Mouse (Mus musculus) left cerebral cortex, adult 2 months (tissue): ENCODE results near the gene Hp. TPM values are rescaled to one million over a fixed set of nuclear protein-coding genes. Genes with fewer than 3 reads are reported as not detected.

Experiments used
- DNase-seq, 2 experiments: peaks; one replicate each; pipeline ENCODE4 v3.0.0; 2021 to 2022; ENCODE audit warnings: low spot score in 2 of 2, mixed read lengths in 1 of 2; ENCODE audit errors: extremely low spot score in 1 of 2
- H3K27ac ChIP-seq: fragments of 200-600 bp; 2 replicates; pipeline ENCODE4 v1.8.1; 2022
- H3K4me3 ChIP-seq: fragments of 200-600 bp; 2 replicates; pipeline ENCODE4 v1.8.1; 2022
- CTCF ChIP-seq: fragments of 200-600 bp; IDR thresholded peaks from 2 replicates; pipeline ENCODE4 v1.8.1; 2022; ENCODE audit warnings: antibody characterized with exemption, mild to moderate bottlenecking, moderate library complexity
- intact Hi-C: fragments of 180-260 bp; cut with DNase I; formaldehyde crosslinking; loops from one replicate; pipeline ENCODE4 v1.15.1; 2025
- total RNA-seq, 2 experiments: library from RNA; stranded (reverse); gene quantifications; 2 replicates each; pipeline ENCODE4 v1.2.3; 2021

The Hp gene
- total RNA-seq, 2 experiments from 2014 or later: not detected

GRCm38 (mm10) chr8:109591367-109591766 is 12.4 kb upstream of the Hp start:
- no peak overlapping the region for H3K27ac ChIP-seq
- intact Hi-C loops: no loop called here

GRCm38 (mm10) chr8:109590901-109591300 is 11.9 kb upstream of the Hp start:
- no peak overlapping the region for H3K27ac ChIP-seq
- no peak for TF ChIP-seq CTCF
- intact Hi-C loops: no loop called here
- no peak overlapping the region for H3K4me3 ChIP-seq
- no peak for DNase-seq

More at GRCm38 (mm10) chr8:109591367-109591766, 12.4 kb upstream of the Hp start:
- no peak for DNase-seq
- no peak for TF ChIP-seq CTCF
- H3K4me3 ChIP-seq: no peak overlapping the region

GRCm38 (mm10) chr8:109586972-109587504 is 8.1 kb upstream of the Hp start:
- Histone ChIP-seq H3K4me3 (no peak overlapping the region), H3K27ac (no peak overlapping the region)
- no peak for DNase-seq
- TF ChIP-seq CTCF: no peak
- intact Hi-C loops: no loop called here

- H3K4me3 ChIP-seq: no peak overlapping the region
- no peak overlapping the region for H3K27ac ChIP-seq
- TF ChIP-seq CTCF: no peak
- intact Hi-C loops: no loop called here
- DNase-seq: no peak
Observed at GRCm38 (mm10) chr8:109585652-109586051, 6.7 kb upstream of the Hp start.

- no peak for DNase-seq
- Histone ChIP-seq H3K27ac (no peak overlapping the region), H3K4me3 (no peak overlapping the region)
- TF ChIP-seq CTCF: no peak
- intact Hi-C loops: no loop called here
Observed at GRCm38 (mm10) chr8:109584830-109585229, 5.9 kb upstream of the Hp start.

GRCm38 (mm10) chr8:109584293-109584692 is 5.3 kb upstream of the Hp start:
- intact Hi-C loops: no loop called here
- Histone ChIP-seq H3K27ac (no peak overlapping the region), H3K4me3 (no peak overlapping the region)
- TF ChIP-seq CTCF: no peak
- no peak for DNase-seq

- H3K27ac ChIP-seq: no peak overlapping the region
- no peak for DNase-seq
- H3K4me3 ChIP-seq: no peak overlapping the region
- no peak for TF ChIP-seq CTCF
- intact Hi-C loops: no loop called here
Observed at GRCm38 (mm10) chr8:109576311-109576710, 2.7 kb downstream of the Hp start.

- H3K27ac ChIP-seq: no peak overlapping the region
- intact Hi-C loops: no loop called here
Observed at GRCm38 (mm10) chr8:109571139-109571538, 7.8 kb downstream of the Hp start.

GRCm38 (mm10) chr8:109565498-109566333 is 13.3 kb downstream of the Hp start, which contains the start of the genes Dhx38 and Txnl4b:
Gene Dhx38, minus strand, starts transcription at chr8:109565861.
Gene Txnl4b, plus strand, starts transcription at chr8:109565892.
- intact Hi-C loops: loop anchor here (1.0 kb wide), 3 partner anchors 43 to 1977 kb away; partner anchors contain the start of genes Ap1g1, Dhodh and Psmd7
- H3K4me3 ChIP-seq: peak within 1 kb of the TSS; percentile 65
- peak; percentile 98 to 99 for DNase-seq
- peak within 1 kb of the TSS; percentile 93 for H3K27ac ChIP-seq
- TF ChIP-seq CTCF: no peak

More at GRCm38 (mm10) chr8:109571139-109571538, 7.8 kb downstream of the Hp start:
- no peak for TF ChIP-seq CTCF
- no peak for DNase-seq
- H3K4me3 ChIP-seq: no peak overlapping the region

- peak overlapping the region; percentile 65 for H3K4me3 ChIP-seq
- intact Hi-C loops: loop anchor here (1.0 kb wide), 3 partner anchors 44 to 1976 kb away; partner anchors contain the start of genes Ap1g1, Dhodh and Psmd7
- TF ChIP-seq CTCF: no peak
- no peak for DNase-seq
- H3K27ac ChIP-seq: peak overlapping the region; percentile 93; the same call in 1 of the 2 replicates
Observed at GRCm38 (mm10) chr8:109564766-109565165, 14.2 kb downstream of the Hp start.

- Histone ChIP-seq H3K27ac (no peak overlapping the region), H3K4me3 (no peak overlapping the region)
- no peak for DNase-seq
- intact Hi-C loops: no loop called here
- TF ChIP-seq CTCF: no peak
Observed at GRCm38 (mm10) chr8:109563881-109564280, 15.1 kb downstream of the Hp start.

GRCm38 (mm10) chr8:109551663-109552062 is 27.3 kb downstream of the Hp start:
- intact Hi-C loops: no loop called here
- no peak for DNase-seq
- peak; percentile 68 for TF ChIP-seq CTCF
- H3K4me3 ChIP-seq: no peak overlapping the region
- no peak overlapping the region for H3K27ac ChIP-seq

- Histone ChIP-seq H3K27ac (peak overlapping the region; percentile 76), H3K4me3 (no peak overlapping the region)
- TF ChIP-seq CTCF: no peak
- DNase-seq: no peak
- intact Hi-C loops: no loop called here
Observed at GRCm38 (mm10) chr8:109544049-109544448, 34.9 kb downstream of the Hp start.
